Comparison of ENCODE assay signal across 11 mouse cellular contexts in genomic region chr7:128356868-128357755, GRCm38 (mm10). TPM values are rescaled to one million over a fixed set of nuclear protein-coding genes. Genes with fewer than 3 reads are reported as not detected.
A peak's percentile ranks its signal among the peaks of the same experiment; 100 is the strongest.
DNase-seq lines count a peak whose midpoint lies in the region; ATAC-seq and TF ChIP-seq lines count a peak whose summit lies in the region.
"Had no signal": no experiment of that assay in that cellular context is flagged by ENCODE, and none has a peak within 500 bp of the region (broad histone marks: within the 10 kb centered on the region; RNA-seq: fewer than 3 reads in every experiment).

No protein-coding gene starts in this region.

- H3K4me3 ChIP-seq in hindbrain, embryonic 11.5 days (ENCODE audit: low read depth, low read length) = no peak overlapping the region
- H3K4me3 ChIP-seq in hindbrain, embryonic 12.5 days = no peak overlapping the region
- H3K4me3 ChIP-seq in E14TG2a.4 (replicated peaks; ENCODE audit: low read length) = peak overlapping the region; percentile 18; the same call in 1 of the 2 replicates
- no peak overlapping the region for H3K4me3 ChIP-seq in liver, embryonic 14.5 days (ENCODE audit: insufficient read depth in 1 of 2, low read depth in 2 of 2, low read length in 2 of 2)
- H3K4me3 ChIP-seq in hindbrain, embryonic 13.5 days = no peak overlapping the region
- H3K4me3 ChIP-seq: heart, embryonic 13.5 days; limb, embryonic 15.5 days had no signal

- WGBS in hindbrain, embryonic 11.5 days = 69% methylated on average over 9 of the region's 9 CpGs
- WGBS in hindbrain, embryonic 12.5 days = 72% methylated on average over 9 of the region's 9 CpGs
- 49% methylated on average over 9 of the region's 9 CpGs for WGBS in liver, embryonic 14.5 days (ENCODE audit: insufficient replicate concordance)
- WGBS in hindbrain, embryonic 13.5 days = 74% methylated on average over 9 of the region's 9 CpGs

- no peak for TF ChIP-seq EP300 in liver, embryonic 14.5 days (IDR thresholded peaks at IDR 0.05; ENCODE audit: low read depth)

- H3K36me3 ChIP-seq in hindbrain, embryonic 11.5 days (ENCODE audit: control insufficient read depth, insufficient read depth, low read length) = no peaks in the 10 kb centered on the region
- no peaks in the 10 kb centered on the region for H3K36me3 ChIP-seq in hindbrain, embryonic 12.5 days
- H3K36me3 ChIP-seq in E14TG2a.4 (ENCODE audit: insufficient read depth, low read length) = no peaks in the 10 kb centered on the region
- H3K36me3 ChIP-seq in liver, embryonic 14.5 days (replicated peaks; ENCODE audit: control insufficient read depth, insufficient read depth, low read depth) = no peaks in the 10 kb centered on the region
- H3K36me3 ChIP-seq in hindbrain, embryonic 13.5 days = no peaks in the 10 kb centered on the region
- H3K36me3 ChIP-seq: heart, embryonic 13.5 days; limb, embryonic 15.5 days had no signal

- H3K27me3 ChIP-seq in hindbrain, embryonic 11.5 days (ENCODE audit: control insufficient read depth, insufficient read depth, low read length) = no peaks in the 10 kb centered on the region
- H3K27me3 ChIP-seq in hindbrain, embryonic 12.5 days = no peaks in the 10 kb centered on the region
- H3K27me3 ChIP-seq in E14TG2a.4 (ENCODE audit: insufficient read depth, low read length) (peaks cover 25% of the 10 kb centered on the region), Patski (no peaks in the 10 kb centered on the region)
- no peaks in the 10 kb centered on the region for H3K27me3 ChIP-seq in liver, embryonic 14.5 days (ENCODE audit: control insufficient read depth, insufficient read depth, low read length)
- no peaks in the 10 kb centered on the region for H3K27me3 ChIP-seq in hindbrain, embryonic 13.5 days
- H3K27me3 ChIP-seq: limb, embryonic 15.5 days had no signal

- H3K27ac ChIP-seq in hindbrain, embryonic 11.5 days (ENCODE audit: low read depth, low read length) = no peak overlapping the region
- no peak overlapping the region for H3K27ac ChIP-seq in hindbrain, embryonic 12.5 days
- no peak overlapping the region for H3K27ac ChIP-seq in liver, embryonic 14.5 days
- no peak overlapping the region for H3K27ac ChIP-seq in hindbrain, embryonic 13.5 days
- H3K27ac ChIP-seq: heart, embryonic 13.5 days; limb, embryonic 15.5 days had no signal

- no peaks in the 10 kb centered on the region for H3K9me3 ChIP-seq in hindbrain, embryonic 11.5 days (ENCODE audit: control insufficient read depth, low read length)
- no peaks in the 10 kb centered on the region for H3K9me3 ChIP-seq in hindbrain, embryonic 12.5 days (replicated peaks)
- no peaks in the 10 kb centered on the region for H3K9me3 ChIP-seq in E14TG2a.4 (ENCODE audit: low read length)
- H3K9me3 ChIP-seq in liver, embryonic 14.5 days (ENCODE audit: control insufficient read depth, low read length) = no peaks in the 10 kb centered on the region
- H3K9me3 ChIP-seq in hindbrain, embryonic 13.5 days = no peaks in the 10 kb centered on the region
- H3K9me3 ChIP-seq: heart, embryonic 13.5 days; limb, embryonic 15.5 days had no signal

- DNase-seq in hindbrain, embryonic 11.5 days (ENCODE audit: low spot score) = peak; percentile 43
- no peak for DNase-seq in Patski (ENCODE audit: low read depth, low spot score)
- DNase-seq in liver, embryonic 14.5 days (ENCODE audit: low read depth in 3 of 3, low spot score in 3 of 3) = no peak
- DNase-seq in layer of hippocampus, adult 9-10 months (ENCODE audit: low spot score) = no peak
- no peak for DNase-seq in thymus, postnatal 0 days (ENCODE audit: low spot score)
- DNase-seq: right cerebral cortex, postnatal 4 days had no signal

- POLR2A ChIA-PET in Patski (lab: Charles Lee) = no interaction called here

- H3K9ac ChIP-seq in hindbrain, embryonic 11.5 days (ENCODE audit: low read depth, low read length) = no peak overlapping the region
- H3K9ac ChIP-seq in hindbrain, embryonic 12.5 days = no peak overlapping the region
- H3K9ac ChIP-seq in liver, embryonic 14.5 days (replicated peaks) = no peak overlapping the region
- no peak overlapping the region for H3K9ac ChIP-seq in hindbrain, embryonic 13.5 days
- H3K9ac ChIP-seq: heart, embryonic 13.5 days; limb, embryonic 15.5 days had no signal

- CTCF ChIA-PET in Patski (lab: Charles Lee) = interaction anchor here (0.9 to 3.0 kb wide), 5 partner anchors 12 to 95 kb away, joined by 3 to 11 read pairs (median 3); no protein-coding TSS in a partner anchor

- H3K4me1 ChIP-seq in hindbrain, embryonic 11.5 days (replicated peaks; ENCODE audit: control insufficient read depth, insufficient read depth, low read length) = no peaks in the 10 kb centered on the region
- no peaks in the 10 kb centered on the region for H3K4me1 ChIP-seq in hindbrain, embryonic 12.5 days
- H3K4me1 ChIP-seq in E14TG2a.4 (replicated peaks; ENCODE audit: low read depth, low read length) = peaks cover 27% of the 10 kb centered on the region
- H3K4me1 ChIP-seq in liver, embryonic 14.5 days (replicated peaks; ENCODE audit: control insufficient read depth in 2 of 2, insufficient read depth in 2 of 2, low read length in 1 of 2) = no peaks in the 10 kb centered on the region
- H3K4me1 ChIP-seq in hindbrain, embryonic 13.5 days (replicated peaks) = no peaks in the 10 kb centered on the region
- H3K4me1 ChIP-seq: limb, embryonic 15.5 days had no signal

- in situ Hi-C loops in Patski (cut with MboI; ENCODE audit: low pct_unique_long_range_greater_than_20kb) = no loop called here

- no peak for ATAC-seq in hindbrain, embryonic 11.5 days (ENCODE audit: low FRiP score)
- ATAC-seq in hindbrain, embryonic 12.5 days (ENCODE audit: low FRiP score) = no peak
- ATAC-seq in Patski = no peak
- ATAC-seq in liver, embryonic 14.5 days (ENCODE audit: insufficient read depth) = 0 out of 2 replicates have a peak, but pooled peaks have one; percentile 28
- ATAC-seq in hindbrain, embryonic 13.5 days (ENCODE audit: low FRiP score) = no peak

- H3K4me2 ChIP-seq in hindbrain, embryonic 11.5 days (replicated peaks; ENCODE audit: low read depth, low read length) = no peak overlapping the region
- H3K4me2 ChIP-seq in hindbrain, embryonic 12.5 days (replicated peaks) = no peak overlapping the region
- no peak overlapping the region for H3K4me2 ChIP-seq in liver, embryonic 14.5 days (ENCODE audit: low read depth)
- H3K4me2 ChIP-seq in hindbrain, embryonic 13.5 days = no peak overlapping the region
- H3K4me2 ChIP-seq: heart, embryonic 13.5 days; limb, embryonic 15.5 days had no signal

- TF ChIP-seq CTCF in E14TG2a.4 (conservative IDR thresholded peaks at IDR 0.05; ENCODE audit: low read length) (peak; percentile 53), Patski (IDR thresholded peaks at IDR 0.05) (peak; percentile 78)
- TF ChIP-seq CTCF in liver, embryonic 14.5 days (IDR thresholded peaks at IDR 0.05; ENCODE audit: low read depth) = peak; percentile 58

RNA-seq across cellular contexts. Expression of gene BC017158, which starts 59.1 kb away (rescaled TPM):
- polyA plus RNA-seq in hindbrain, embryonic 11.5 days (2014; fragmentation: Nextera tagmentation; extraction: Ambion mirVana) = 18.3 and 22.0 TPM in 2 replicates
- 21.7 and 27.4 TPM in 2 replicates for polyA plus RNA-seq in hindbrain, embryonic 12.5 days (2016; fragmentation: Nextera tagmentation; extraction: Ambion mirVana)
- polyA plus RNA-seq in Patski (2021) = 25.3 TPM
- polyA plus RNA-seq in liver, embryonic 14.5 days (2012; rRNA removed) = 23.7 and 23.9 TPM in 2 replicates
- 16.9 and 17.7 TPM in 2 replicates for polyA plus RNA-seq in liver, embryonic 14.5 days (2014; fragmentation: Nextera tagmentation; extraction: Ambion mirVana)
- polyA plus RNA-seq in hindbrain, embryonic 13.5 days (2015; fragmentation: Nextera tagmentation; extraction: Ambion mirVana) = 17.2 and 20.3 TPM in 2 replicates
- 9.0 and 10.0 TPM in 2 replicates for polyA plus RNA-seq in thymus, postnatal 0 days (2015; fragmentation: Nextera tagmentation; extraction: Ambion mirVana)
